Mouse (Mus musculus) heart, embryonic 11.5 days (tissue): ENCODE measurements around the gene Klhl3. TPM values are rescaled to one million over a fixed set of nuclear protein-coding genes. Genes with fewer than 3 reads are reported as not detected.

Source experiments
- ATAC-seq: fragments of 200-750 bp; cut with Nextera tagmentation; replicated peaks from 2 replicates; pipeline ENCODE4 v1.8.0; 2017; ENCODE audit warnings: moderate library complexity; ENCODE audit not compliant: insufficient number of reproducible peaks, low FRiP score, low TSS enrichment
- H3K27ac ChIP-seq: fragments of 300-500 bp; sonication (generic); 2 replicates; pipeline ENCODE4 v1.5.1; 2014; ENCODE audit warnings: mild to moderate bottlenecking, low read depth, low read length
- H3K27me3 ChIP-seq: fragments of 300-500 bp; sonication (generic); 2 replicates; pipeline ENCODE4 v1.6.1; 2014; ENCODE audit warnings: mild to moderate bottlenecking, low read length, mixed read lengths; ENCODE audit not compliant: control insufficient read depth, insufficient read depth
- H3K36me3 ChIP-seq: fragments of 300-500 bp; sonication (generic); 2 replicates; pipeline ENCODE4 v1.6.1; 2014; ENCODE audit warnings: mild to moderate bottlenecking, low read length, moderate library complexity, mixed read lengths; ENCODE audit not compliant: control insufficient read depth, insufficient read depth
- H3K4me1 ChIP-seq: fragments of 300-500 bp; sonication (generic); 2 replicates; pipeline ENCODE4 v1.6.1; 2014; ENCODE audit warnings: low read length; ENCODE audit not compliant: control insufficient read depth, insufficient read depth
- H3K4me2 ChIP-seq: fragments of 300-500 bp; sonication (generic); 2 replicates; pipeline ENCODE4 v1.6.1; 2014; ENCODE audit warnings: mild to moderate bottlenecking, moderate library complexity
- H3K4me3 ChIP-seq: fragments of 300-500 bp; sonication (generic); 2 replicates; pipeline ENCODE4 v1.5.1; 2014; ENCODE audit warnings: low read depth, low read length
- H3K9ac ChIP-seq: fragments of 300-500 bp; sonication (generic); 2 replicates; pipeline ENCODE4 v1.6.1; 2014; ENCODE audit warnings: mild to moderate bottlenecking, low read depth, low read length, moderate library complexity
- H3K9me3 ChIP-seq: fragments of 300-500 bp; sonication (generic); replicated peaks from 2 replicates; pipeline ENCODE4 v1.6.1; 2016; ENCODE audit warnings: low read length; ENCODE audit not compliant: control insufficient read depth
- WGBS: fragments of 180-500 bp; shearing (Covaris S2); extraction: QIAGEN DNeasy Blood & Tissue Kit; methylation state at CpG from one replicate; pipeline ENCODE4 v1.1.7; 2014; ENCODE audit not compliant: insufficient replicate concordance; 5-methylcytosine and 5-hydroxymethylcytosine counted together
- microRNA counts: library from miRNA; unstranded; fragments of <30 nt; microRNA quantifications from one replicate; lab custom pipeline; 2015
- microRNA-seq: library from miRNA; unstranded; fragments of <30 nt; microRNA quantifications from one replicate; pipeline ENCODE4, GENCODE M21; 2016; ENCODE audit warnings: borderline number of aligned reads
- polyA plus RNA-seq: library from polyadenylated mRNA; unstranded; fragments of >200 nt; fragmentation: Nextera tagmentation; extraction: Ambion mirVana; gene quantifications from 2 replicates; pipeline ENCODE4 v1.2.1, GENCODE M21; 2014

Klhl3 gene
- polyA plus RNA-seq, 1 experiment from 2014 or later: 4.3 TPM

GRCm38 (mm10) chr13:57965658-57966057, 147.7 kb downstream of the Klhl3 start:
- H3K4me2 ChIP-seq: no peak overlapping the region
- H3K4me1 ChIP-seq: no peaks in the 10 kb centered on the region
- no peak overlapping the region for H3K9ac ChIP-seq
- H3K9me3 ChIP-seq: no peaks in the 10 kb centered on the region
- 79% methylated on average over 6 of the region's 6 CpGs for WGBS
- H3K27ac ChIP-seq: no peak overlapping the region
- ATAC-seq: no peak
- no peaks in the 10 kb centered on the region for H3K36me3 ChIP-seq
- no peaks in the 10 kb centered on the region for H3K27me3 ChIP-seq
- H3K4me3 ChIP-seq: no peak overlapping the region

GRCm38 (mm10) chr13:57960254-57960653, 153.1 kb downstream of the Klhl3 start:
- Histone ChIP-seq H3K9ac (no peak overlapping the region), H3K9me3 (no peaks in the 10 kb centered on the region), H3K4me2 (no peak overlapping the region), H3K27me3 (no peaks in the 10 kb centered on the region), H3K4me1 (no peaks in the 10 kb centered on the region), H3K36me3 (no peaks in the 10 kb centered on the region), H3K4me3 (no peak overlapping the region), H3K27ac (no peak overlapping the region)
- 62% methylated on average over 2 of the region's 2 CpGs for WGBS
- ATAC-seq: no peak

- no peak overlapping the region for H3K27ac ChIP-seq
- H3K4me1 ChIP-seq: no peaks in the 10 kb centered on the region
- no peak overlapping the region for H3K4me3 ChIP-seq
- no peaks in the 10 kb centered on the region for H3K27me3 ChIP-seq
- H3K9ac ChIP-seq: no peak overlapping the region
- no peaks in the 10 kb centered on the region for H3K9me3 ChIP-seq
- H3K36me3 ChIP-seq: no peaks in the 10 kb centered on the region
- no peak overlapping the region for H3K4me2 ChIP-seq
- 70% methylated on average over 5 of the region's 5 CpGs for WGBS
- ATAC-seq: no peak
These were observed 153.6 kb downstream of the Klhl3 start for GRCm38 (mm10) chr13:57959806-57960205.

MicroRNAs within 50 kb of the gene (microRNA counts, 519-probe panel; counts per million panel counts)
- microRNA mmu-miR-874 (lab: Ali Mortazavi, UCI): 32.2 counts per million

Small RNA genes lying within 50 kb of the gene (microRNA-seq; reads per million reads assigned to microRNA genes)
- gene Mir874: 159 reads per million, percentile 67 among the genes with 10 or more reads in this experiment

Other genes starting within 250 kb of the Klhl3 start
- 0.69 and 1.2 TPM in 2 replicates for gene Spock1, start 205.3 kb downstream of the Klhl3 start, polyA plus RNA-seq
- 18.2 and 21.7 TPM in 2 replicates for gene Hnrnpa0, start 15.0 kb upstream of the Klhl3 start, polyA plus RNA-seq
- gene Idnk, start 44.1 kb upstream of the Klhl3 start, polyA plus RNA-seq: 30.7 and 32.5 TPM in 2 replicates
- 71.6 and 91.5 TPM in 2 replicates for gene Ubqln1, start 102.1 kb upstream of the Klhl3 start, polyA plus RNA-seq
- 22.7 TPM in 2 replicates for gene Gkap1, start 162.1 kb upstream of the Klhl3 start, polyA plus RNA-seq
- 0.31 and 0.66 TPM in 2 replicates for gene Kif27, start 245.5 kb upstream of the Klhl3 start, polyA plus RNA-seq